Comparison of ENCODE assay signal across 15 mouse cellular contexts in the genomic region with DNA sequence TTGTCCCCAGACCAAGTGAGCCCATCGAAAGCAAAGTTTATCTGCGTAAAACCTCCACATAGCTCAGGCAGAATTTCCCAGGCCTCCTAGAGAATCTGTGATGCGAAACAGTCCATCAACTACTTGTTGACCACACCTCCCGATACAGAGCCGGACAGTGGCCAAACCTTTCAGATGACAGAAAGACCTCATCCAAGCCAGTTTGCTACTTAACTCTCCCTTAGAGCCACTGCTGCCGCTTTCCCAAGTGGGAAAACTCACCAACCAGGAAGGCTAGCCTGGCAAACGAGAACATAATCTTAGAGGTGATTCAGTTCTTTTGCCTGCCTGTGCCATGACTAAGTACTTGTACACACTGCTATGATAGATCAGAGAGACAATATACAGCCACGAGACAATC.
A peak's percentile ranks its signal among the peaks of the same experiment; 100 is the strongest.
DNase-seq lines count a peak whose midpoint lies in the region; ATAC-seq and TF ChIP-seq lines count a peak whose summit lies in the region.
"Had no signal": no experiment of that assay in that cellular context is flagged by ENCODE, and none has a peak within 500 bp of the region (broad histone marks: within the 10 kb centered on the region; RNA-seq: fewer than 3 reads in every experiment).

No protein-coding gene starts in this region.

- TF ChIP-seq CTCF in Patski (IDR thresholded peaks at IDR 0.05): no peak

- no peak overlapping the region for H3K4me3 ChIP-seq in heart, embryonic 10.5 days
- H3K4me3 ChIP-seq: embryonic facial prominence, embryonic 15.5 days; heart, embryonic 15.5 days; limb, embryonic 13.5 days; midbrain, embryonic 12.5 days had no signal

- ATAC-seq in Patski: peak; percentile 6
- ATAC-seq: inflammation-experienced regulatory T-cells, adult 6 months had no signal

- WGBS in heart, embryonic 10.5 days: 61% methylated on average over 8 of the region's 8 CpGs

- peak; percentile 4 to 7 for DNase-seq in heart, postnatal 36 days
- DNase-seq in heart, embryonic 10.5 days (ENCODE audit: low spot score): no peak
- peak; percentile 61 for DNase-seq in Patski (ENCODE audit: low read depth, low spot score)
- DNase-seq in kidney, adult 8-10 months: peak; percentile 70 to 73
- peak; percentile 3 for DNase-seq in skeletal muscle tissue, adult 2 months (ENCODE audit: low read depth, low spot score)
- DNase-seq in frontal cortex, adult 2 months (ENCODE audit: extremely low spot score in 1 of 2, low spot score in 1 of 2): no peak
- DNase-seq in embryo, embryonic 9.5 days (ENCODE audit: extremely low spot score): no peak
- DNase-seq: cerebellum, adult 9-11 months; right cerebral cortex, adult 18-20 months; thymus, postnatal 36 days had no signal

- CTCF ChIA-PET in Patski (lab: Charles Lee): no interaction called here

- no peaks in the 10 kb centered on the region for H3K27me3 ChIP-seq in heart, embryonic 10.5 days (ENCODE audit: insufficient read depth, poor library complexity, severe bottlenecking)
- H3K27me3 ChIP-seq in Patski: no peaks in the 10 kb centered on the region
- H3K27me3 ChIP-seq: embryonic facial prominence, embryonic 15.5 days; heart, embryonic 15.5 days; limb, embryonic 13.5 days had no signal

- in situ Hi-C loops in Patski (cut with MboI; ENCODE audit: low pct_unique_long_range_greater_than_20kb): loop anchor here (5.0 kb wide), 1 partner anchor 64 kb away; no protein-coding TSS in a partner anchor

- peaks cover 25% of the 10 kb centered on the region for H3K4me1 ChIP-seq in heart, embryonic 10.5 days

- POLR2A ChIA-PET in Patski (lab: Charles Lee): interaction anchor here (1.3 to 3.2 kb wide), 3 partner anchors 30 to 121 kb away, joined by 3 to 9 read pairs (median 6); a partner anchor contains a TSS

- no peaks in the 10 kb centered on the region for H3K36me3 ChIP-seq in heart, embryonic 10.5 days
- H3K36me3 ChIP-seq: embryonic facial prominence, embryonic 15.5 days; heart, embryonic 15.5 days; limb, embryonic 13.5 days; midbrain, embryonic 12.5 days had no signal

- no peaks in the 10 kb centered on the region for H3K9me3 ChIP-seq in heart, embryonic 10.5 days
- H3K9me3 ChIP-seq: embryonic facial prominence, embryonic 15.5 days; heart, embryonic 15.5 days; limb, embryonic 13.5 days; midbrain, embryonic 12.5 days had no signal

- no peak overlapping the region for H3K27ac ChIP-seq in heart, embryonic 10.5 days
- H3K27ac ChIP-seq: embryonic facial prominence, embryonic 15.5 days; heart, embryonic 15.5 days; limb, embryonic 13.5 days; midbrain, embryonic 12.5 days had no signal

- intact Hi-C loops in heart, postnatal 36 days (cut with DNase I): no loop called here

Comparison
In these comparisons a context has a peak if more than half of its experiments do, and no peak if none do; other contexts are left out.
1. DNase-seq: peak in heart, postnatal 36 days (2 of 2), Patski (single experiment), kidney, adult 8-10 months (2 of 2) and skeletal muscle tissue, adult 2 months (single experiment); none in heart, embryonic 10.5 days (single experiment), frontal cortex, adult 2 months (0 of 2) and embryo, embryonic 9.5 days (single experiment).